19 mouse cellular contexts compared by ENCODE assay signal in genomic region chr7:24380370-24380769, GRCm38 (mm10). TPM values are rescaled to one million over a fixed set of nuclear protein-coding genes. Genes with fewer than 3 reads are reported as not detected.
DNase-seq lines count a peak whose midpoint lies in the region; ATAC-seq and TF ChIP-seq lines count a peak whose summit lies in the region.
"Had no signal": no experiment of that assay in that cellular context is flagged by ENCODE, and none has a peak within 500 bp of the region (broad histone marks: within the 10 kb centered on the region; RNA-seq: fewer than 3 reads in every experiment).

No protein-coding gene starts in this region.

- WGBS in heart, embryonic 10.5 days = 64% methylated on average over 2 of the region's 2 CpGs
- WGBS in heart, embryonic 12.5 days = 67% methylated on average over 2 of the region's 2 CpGs
- 64% methylated on average over 2 of the region's 2 CpGs for WGBS in embryonic facial prominence, embryonic 11.5 days
- WGBS in limb, embryonic 15.5 days = 36% methylated on average over 2 of the region's 2 CpGs
- WGBS in heart, adult 2 months = 64% methylated on average over 2 of the region's 2 CpGs

- H3K9ac ChIP-seq in heart, embryonic 12.5 days = no peak overlapping the region
- H3K9ac ChIP-seq in embryonic facial prominence, embryonic 11.5 days (replicated peaks; ENCODE audit: low read length) = peak overlapping the region; percentile 22; the same call in 1 of the 2 replicates
- no peak overlapping the region for H3K9ac ChIP-seq in limb, embryonic 15.5 days
- no peak overlapping the region for H3K9ac ChIP-seq in heart, adult 2 months (ENCODE audit: low read depth, low read length)
- H3K9ac ChIP-seq: forebrain, postnatal 0 days; neural tube, embryonic 13.5 days had no signal

- no peak for TF ChIP-seq POLR2A in heart, adult 2 months (IDR thresholded peaks at IDR 0.05; ENCODE audit: insufficient read depth, low read depth, low read length)

- H3K4me3 ChIP-seq in heart, embryonic 10.5 days = no peak overlapping the region
- no peak overlapping the region for H3K4me3 ChIP-seq in heart, embryonic 12.5 days
- no peak overlapping the region for H3K4me3 ChIP-seq in embryonic facial prominence, embryonic 11.5 days (ENCODE audit: low read depth, low read length)
- H3K4me3 ChIP-seq in limb, embryonic 15.5 days = no peak overlapping the region
- H3K4me3 ChIP-seq in heart, adult 2 months = no peak overlapping the region
- H3K4me3 ChIP-seq: neural tube, embryonic 13.5 days had no signal

- H3K9me3 ChIP-seq in heart, embryonic 10.5 days = no peaks in the 10 kb centered on the region
- no peaks in the 10 kb centered on the region for H3K9me3 ChIP-seq in heart, embryonic 12.5 days (replicated peaks)
- H3K9me3 ChIP-seq in embryonic facial prominence, embryonic 11.5 days (replicated peaks; ENCODE audit: control insufficient read depth, low read length) = no peaks in the 10 kb centered on the region
- H3K9me3 ChIP-seq in limb, embryonic 15.5 days = no peaks in the 10 kb centered on the region
- H3K9me3 ChIP-seq: neural tube, embryonic 13.5 days had no signal

- H3K27ac ChIP-seq in heart, embryonic 10.5 days = peak overlapping the region; percentile 60; the same call in 1 of the 2 replicates
- no peak overlapping the region for H3K27ac ChIP-seq in heart, embryonic 12.5 days (ENCODE audit: poor library complexity, severe bottlenecking)
- no peak overlapping the region for H3K27ac ChIP-seq in embryonic facial prominence, embryonic 11.5 days (replicated peaks; ENCODE audit: low read depth, low read length)
- H3K27ac ChIP-seq in limb, embryonic 15.5 days = peak overlapping the region; percentile 3; the same call in 1 of the 2 replicates
- no peak overlapping the region for H3K27ac ChIP-seq in heart, adult 2 months
- H3K27ac ChIP-seq: neural tube, embryonic 13.5 days had no signal

- no peak for TF ChIP-seq CTCF in heart, adult 2 months (IDR thresholded peaks at IDR 0.05)

- peaks cover 52% of the 10 kb centered on the region for H3K27me3 ChIP-seq in heart, embryonic 10.5 days (ENCODE audit: insufficient read depth, poor library complexity, severe bottlenecking)
- H3K27me3 ChIP-seq in heart, embryonic 12.5 days (replicated peaks) = peaks cover 19% of the 10 kb centered on the region
- peaks cover 5% of the 10 kb centered on the region for H3K27me3 ChIP-seq in embryonic facial prominence, embryonic 11.5 days (ENCODE audit: control insufficient read depth, insufficient read depth, low read length)
- peaks cover 5% of the 10 kb centered on the region; the same call in 1 of the 2 replicates for H3K27me3 ChIP-seq in limb, embryonic 15.5 days
- peaks cover 3% of the 10 kb centered on the region for H3K27me3 ChIP-seq in heart, adult 2 months (ENCODE audit: control insufficient read depth, insufficient read depth, low read length)

- no peaks in the 10 kb centered on the region for H3K36me3 ChIP-seq in heart, embryonic 10.5 days
- H3K36me3 ChIP-seq in heart, embryonic 12.5 days = no peaks in the 10 kb centered on the region
- H3K36me3 ChIP-seq in embryonic facial prominence, embryonic 11.5 days (replicated peaks; ENCODE audit: control insufficient read depth, insufficient read depth, low read depth, low read length) = no peaks in the 10 kb centered on the region
- no peaks in the 10 kb centered on the region for H3K36me3 ChIP-seq in limb, embryonic 15.5 days
- H3K36me3 ChIP-seq in heart, adult 2 months (ENCODE audit: control insufficient read depth, insufficient read depth, low read length) = no peaks in the 10 kb centered on the region
- H3K36me3 ChIP-seq: neural tube, embryonic 13.5 days had no signal

- H3K4me2 ChIP-seq in heart, embryonic 12.5 days = no peak overlapping the region
- H3K4me2 ChIP-seq in embryonic facial prominence, embryonic 11.5 days (ENCODE audit: low read depth, low read length) = no peak overlapping the region
- H3K4me2 ChIP-seq in limb, embryonic 15.5 days = no peak overlapping the region
- H3K4me2 ChIP-seq: neural tube, embryonic 13.5 days had no signal

- intact Hi-C loops in heart, adult 2 months (cut with DNase I) = no loop called here

- DNase-seq in heart, embryonic 10.5 days (ENCODE audit: low spot score) = no peak
- peak; percentile 61 for DNase-seq in CD4-positive helper T cell, adult 2 months (ENCODE audit: low read depth, low spot score)
- DNase-seq in embryonic facial prominence, embryonic 11.5 days (ENCODE audit: low spot score) = no peak
- no peak for DNase-seq in T-cell, adult 2 months (ENCODE audit: low spot score)
- DNase-seq in heart, adult 2 months = no peak
- no peak for DNase-seq in urinary bladder, postnatal 10 days (ENCODE audit: low spot score)
- DNase-seq: cerebellum, postnatal 10 days; forebrain, postnatal 0 days; gastrocnemius, postnatal 36 days; heart, postnatal 4 days; midbrain, embryonic 14.5 days; retina, postnatal 1 day had no signal

- H3K79me2 ChIP-seq in heart, adult 2 months (replicated peaks; ENCODE audit: control insufficient read depth, insufficient read depth, low read length) = no peaks in the 10 kb centered on the region

- peaks cover 17% of the 10 kb centered on the region for H3K4me1 ChIP-seq in heart, embryonic 10.5 days
- H3K4me1 ChIP-seq in heart, embryonic 12.5 days (replicated peaks) = peaks cover 14% of the 10 kb centered on the region
- peaks cover 9% of the 10 kb centered on the region for H3K4me1 ChIP-seq in embryonic facial prominence, embryonic 11.5 days (ENCODE audit: control insufficient read depth, insufficient read depth, low read length)
- peaks cover 27% of the 10 kb centered on the region for H3K4me1 ChIP-seq in limb, embryonic 15.5 days
- H3K4me1 ChIP-seq in heart, adult 2 months (ENCODE audit: control insufficient read depth, insufficient read depth, low read length) = peaks cover 2% of the 10 kb centered on the region

- ATAC-seq in heart, embryonic 12.5 days (ENCODE audit: insufficient number of reproducible peaks, low FRiP score) = no peak
- peak; percentile 16; the same call in 1 of the 2 replicates for ATAC-seq in embryonic facial prominence, embryonic 11.5 days (replicated peaks; ENCODE audit: insufficient number of reproducible peaks, low FRiP score, low TSS enrichment, low read depth)
- no peak for ATAC-seq in limb, embryonic 15.5 days (ENCODE audit: insufficient number of reproducible peaks, low FRiP score, low TSS enrichment, low read depth)
- ATAC-seq: forebrain, postnatal 0 days; intestine, embryonic 16.5 days had no signal

- TF ChIP-seq EP300 in heart, adult 2 months (IDR thresholded peaks at IDR 0.05; ENCODE audit: insufficient read depth, low read depth, low read length) = no peak

RNA-seq across cellular contexts. Expression of gene Kcnn4, which starts 10.3 kb away (rescaled TPM):
- polyA plus RNA-seq in heart, embryonic 10.5 days (2016; fragmentation: Nextera tagmentation; extraction: Ambion mirVana) = 11.7 and 14.2 TPM in 2 replicates
- 6.9 and 7.8 TPM in 2 replicates for polyA plus RNA-seq in heart, embryonic 12.5 days (2016; fragmentation: Nextera tagmentation; extraction: Ambion mirVana)
- polyA plus RNA-seq in embryonic facial prominence, embryonic 11.5 days (2014; fragmentation: Nextera tagmentation; extraction: Ambion mirVana) = 2.2 and 2.3 TPM in 2 replicates
- 3.0 and 3.4 TPM in 2 replicates for polyA plus RNA-seq in limb, embryonic 15.5 days (2015; fragmentation: Nextera tagmentation; extraction: Ambion mirVana)
- 1 to 10 TPM in 1 of 2 experiments, under 1 TPM in 1; 0.91 to 1.1 TPM for total RNA-seq in heart, adult 2 months (2021)
- 1.2 and 1.9 TPM in 2 replicates for polyA plus RNA-seq in heart, adult 2 months (2012; rRNA removed)

RNA-seq across cellular contexts. Expression of gene Smg9, which starts 19.0 kb away (rescaled TPM):
- 25.4 and 27.7 TPM in 2 replicates for polyA plus RNA-seq in heart, embryonic 10.5 days (2016; fragmentation: Nextera tagmentation; extraction: Ambion mirVana)
- polyA plus RNA-seq in heart, embryonic 12.5 days (2016; fragmentation: Nextera tagmentation; extraction: Ambion mirVana) = 21.4 and 21.6 TPM in 2 replicates
- 13.8 and 18.6 TPM in 2 replicates for polyA plus RNA-seq in embryonic facial prominence, embryonic 11.5 days (2014; fragmentation: Nextera tagmentation; extraction: Ambion mirVana)
- polyA plus RNA-seq in limb, embryonic 15.5 days (2015; fragmentation: Nextera tagmentation; extraction: Ambion mirVana) = 23.2 and 23.6 TPM in 2 replicates
- total RNA-seq in heart, adult 2 months (2021) = 1 to 10 TPM; 5.9 to 6.6 TPM
- polyA plus RNA-seq in heart, adult 2 months (2012; rRNA removed) = 19.2 and 21.4 TPM in 2 replicates

RNA-seq across cellular contexts. Expression of gene Lypd5, which starts 31.4 kb away (rescaled TPM):
- not detected in 2 replicates for polyA plus RNA-seq in heart, embryonic 10.5 days (2016; fragmentation: Nextera tagmentation; extraction: Ambion mirVana)
- not detected in 2 replicates for polyA plus RNA-seq in heart, embryonic 12.5 days (2016; fragmentation: Nextera tagmentation; extraction: Ambion mirVana)
- not detected in 2 replicates for polyA plus RNA-seq in embryonic facial prominence, embryonic 11.5 days (2014; fragmentation: Nextera tagmentation; extraction: Ambion mirVana)
- 55.8 and 59.7 TPM in 2 replicates for polyA plus RNA-seq in limb, embryonic 15.5 days (2015; fragmentation: Nextera tagmentation; extraction: Ambion mirVana)
- not detected for total RNA-seq in heart, adult 2 months (2021)
- polyA plus RNA-seq in heart, adult 2 months (2012; rRNA removed) = not detected in 2 replicates
- total RNA-seq: forebrain, postnatal 0 days; gastrocnemius, postnatal 36 days; heart, postnatal 4 days; layer of hippocampus, adult 18-20 months; left cerebral cortex, postnatal 14 days had no signal
- polyA plus RNA-seq: forebrain, postnatal 0 days; intestine, embryonic 16.5 days; midbrain, embryonic 14.5 days; neural tube, embryonic 13.5 days had no signal

RNA-seq across cellular contexts. Expression of gene Tescl, which starts 46.6 kb away (rescaled TPM):
- not detected in 2 replicates for polyA plus RNA-seq in heart, embryonic 10.5 days (2016; fragmentation: Nextera tagmentation; extraction: Ambion mirVana)
- polyA plus RNA-seq in heart, embryonic 12.5 days (2016; fragmentation: Nextera tagmentation; extraction: Ambion mirVana) = 0.31 TPM in 1 of 2 replicates, not detected in the other
- not detected in 2 replicates for polyA plus RNA-seq in embryonic facial prominence, embryonic 11.5 days (2014; fragmentation: Nextera tagmentation; extraction: Ambion mirVana)
- polyA plus RNA-seq in limb, embryonic 15.5 days (2015; fragmentation: Nextera tagmentation; extraction: Ambion mirVana) = not detected in 2 replicates
- total RNA-seq in heart, adult 2 months (2021) = not detected
- 0.35 and 0.66 TPM in 2 replicates for polyA plus RNA-seq in heart, adult 2 months (2012; rRNA removed)
- total RNA-seq: forebrain, postnatal 0 days; gastrocnemius, postnatal 36 days; layer of hippocampus, adult 18-20 months; left cerebral cortex, postnatal 14 days had no signal
- polyA plus RNA-seq: embryonic facial prominence, embryonic 14.5 days; forebrain, postnatal 0 days; intestine, embryonic 16.5 days; midbrain, embryonic 14.5 days had no signal

Comparison
In these comparisons a context has a peak if more than half of its experiments do, and no peak if none do; other contexts are left out.
1. H3K27ac ChIP-seq: peak in heart, embryonic 10.5 days (single experiment) and limb, embryonic 15.5 days (single experiment); none in heart, embryonic 12.5 days (single experiment), embryonic facial prominence, embryonic 11.5 days (single experiment) and heart, adult 2 months (single experiment).
2. RNA of gene Lypd5, which starts 31.4 kb away (polyA plus RNA-seq): 55.8 to 59.7 TPM in limb, embryonic 15.5 days; not detected in heart, embryonic 10.5 days, not detected in heart, embryonic 12.5 days, not detected in embryonic facial prominence, embryonic 11.5 days and not detected in heart, adult 2 months; every median in the first group is over 10 times any median in the second.